Mouse (Mus musculus): ENCODE measurements around the gene Apol7a.
A peak's percentile ranks its signal among the peaks of the same experiment; 100 is the strongest.

Gene Apol7a

DNA sequence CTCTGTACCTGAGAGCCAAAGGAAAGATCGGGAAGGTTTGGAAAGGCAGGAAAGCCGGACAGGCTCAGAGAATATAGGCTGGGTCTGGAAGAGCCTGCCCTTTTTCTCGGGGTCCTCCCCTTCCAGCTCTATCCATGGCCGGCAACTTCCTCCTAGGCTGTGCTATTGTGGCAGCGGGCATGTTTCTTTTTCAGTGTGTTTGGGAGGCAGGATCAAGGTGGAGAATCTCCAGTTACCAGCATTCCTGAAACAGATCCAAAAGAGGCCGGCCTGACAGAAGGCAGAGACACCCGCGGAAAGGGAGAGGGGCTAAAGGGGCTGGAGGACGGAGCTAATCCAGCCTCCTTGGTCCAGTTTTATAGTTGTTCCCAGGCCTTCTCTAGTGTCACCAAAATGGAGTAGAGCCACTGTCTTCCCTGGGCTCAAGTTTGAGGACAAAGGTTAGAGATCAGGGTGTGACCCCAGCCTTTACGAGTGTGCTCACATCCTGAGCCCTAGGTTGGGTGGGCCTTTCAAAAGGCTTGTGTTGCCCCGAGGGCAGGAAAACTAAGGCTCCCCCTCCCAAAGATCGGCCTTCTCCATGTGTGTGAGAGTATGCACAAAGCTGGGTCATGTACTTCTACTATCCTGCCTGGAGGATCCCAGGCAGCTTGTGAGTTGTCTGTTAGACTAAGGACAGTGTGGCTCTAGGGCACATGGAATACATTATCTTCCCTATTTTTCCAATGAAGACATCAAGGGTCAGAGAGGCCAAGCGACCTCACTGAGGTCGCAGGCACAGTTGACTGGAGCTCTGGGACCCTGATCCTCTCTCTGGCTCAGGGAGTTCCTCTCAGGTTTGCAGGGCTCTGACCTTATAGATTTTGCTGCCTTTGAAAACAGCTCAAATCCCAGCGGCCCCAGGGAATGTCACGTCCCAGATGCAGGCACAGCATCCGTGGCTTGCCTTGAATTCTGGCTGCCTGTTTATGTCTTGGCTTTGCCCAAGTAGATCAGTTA, 54.5 kb downstream of the Apol7a start:
- no peak for DNase-seq

- peak; percentile 79 for DNase-seq
Observed at GRCm38 (mm10) chr15:77343527-77344091, 55.3 kb downstream of the Apol7a start.

GRCm38 (mm10) chr15:77342962-77343526, 55.9 kb downstream of the Apol7a start:
- no peak for DNase-seq

- DNase-seq, result no peak
Observed at GRCm38 (mm10) chr15:77342005-77342404, 56.9 kb downstream of the Apol7a start.

DNA sequence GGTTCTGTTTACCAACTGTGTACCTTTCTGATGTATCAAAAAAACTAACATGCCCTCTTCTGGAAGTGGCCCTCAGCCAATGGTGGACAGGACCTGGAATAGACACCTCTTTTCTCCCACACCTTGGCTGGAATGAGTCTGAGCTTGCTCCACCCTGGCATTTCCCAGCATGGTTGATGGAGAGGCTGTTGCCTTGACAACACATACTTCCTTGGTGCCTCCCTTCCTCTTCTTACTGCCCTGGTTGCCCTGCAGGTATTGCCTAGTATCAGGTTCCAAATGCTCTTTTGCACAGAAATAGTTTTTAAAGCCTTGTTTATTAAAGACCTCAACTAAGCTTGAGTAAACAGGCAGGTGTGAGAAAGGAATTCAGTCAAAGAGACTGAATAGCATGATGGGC, 58.3 kb downstream of the Apol7a start:
- DNase-seq, result no peak

- DNase-seq, result no peak
Observed at GRCm38 (mm10) chr15:77338924-77339429, 59.9 kb downstream of the Apol7a start.

DNA sequence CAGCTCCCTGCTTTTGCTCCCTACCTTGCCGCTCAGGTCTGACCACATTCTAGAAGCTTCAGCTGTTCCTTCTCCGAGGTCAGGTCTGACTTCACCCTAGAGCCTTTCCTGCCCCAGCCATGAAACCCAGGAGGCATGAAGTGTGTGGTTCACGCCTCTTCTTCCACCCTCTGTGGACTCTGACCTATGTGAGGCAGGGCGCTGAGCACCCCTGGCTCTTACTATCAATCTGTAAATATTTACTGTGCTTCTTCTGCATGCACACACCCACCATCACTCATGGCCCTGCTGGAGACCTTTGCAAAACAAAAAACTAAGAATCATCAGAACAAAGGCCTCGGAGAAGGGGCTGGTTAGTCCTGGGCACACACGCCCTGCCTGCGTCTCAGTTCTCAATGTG, 60.5 kb downstream of the Apol7a start:
- no peak for DNase-seq

Measured in right cerebral cortex, postnatal 4 days (tissue).